Mouse (Mus musculus) bone marrow, adult 2 months (tissue): ENCODE data around the gene Btg1.

Experiments
- CTCF ChIP-seq: fragments of 200-500 bp; IDR thresholded peaks from 2 replicates; pipeline ENCODE4 v1.5.1; 2011; ENCODE audit warnings: low read length, control low read depth; ENCODE audit not compliant: control insufficient read depth, insufficient read depth
- POLR2A ChIP-seq: fragments of 200-500 bp; IDR thresholded peaks from 2 replicates; pipeline ENCODE4 v1.6.1; 2011; ENCODE audit warnings: low read depth, mild to moderate bottlenecking, control low read depth, low read length, borderline replicate concordance; ENCODE audit not compliant: control insufficient read depth

GRCm38 (mm10) chr10:96662976-96663375 lies 46.2 kb downstream of the Btg1 start:
- TF ChIP-seq CTCF: no peak
- TF ChIP-seq POLR2A: no peak
